8 mouse cellular contexts compared by ENCODE assay signal in genomic region chr9:41665000-41665685, GRCm38 (mm10).
A peak's percentile ranks its signal among the peaks of the same experiment; 100 is the strongest.
DNase-seq lines count a peak whose midpoint lies in the region; ATAC-seq and TF ChIP-seq lines count a peak whose summit lies in the region.

No protein-coding gene starts in this region.

- no peak overlapping the region for H3K4me2 ChIP-seq in forebrain, embryonic 14.5 days (ENCODE audit: low read length)
- no peak overlapping the region for H3K4me2 ChIP-seq in forebrain, embryonic 12.5 days
- no peak overlapping the region for H3K4me2 ChIP-seq in embryonic facial prominence, embryonic 15.5 days (replicated peaks)
- H3K4me2 ChIP-seq in hindbrain, postnatal 0 days (ENCODE audit: low read depth, low read length), result peak overlapping the region; percentile 13; the same call in 1 of the 2 replicates
- H3K4me2 ChIP-seq in stomach, embryonic 15.5 days, result no peak overlapping the region

- TF ChIP-seq CTCF in hindbrain, postnatal 0 days (IDR thresholded peaks at IDR 0.05; ENCODE audit: low read depth), result no peak

- H3K4me3 ChIP-seq in forebrain, embryonic 14.5 days (ENCODE audit: low read depth, low read length), result no peak overlapping the region
- H3K4me3 ChIP-seq in forebrain, embryonic 12.5 days (replicated peaks), result no peak overlapping the region
- H3K4me3 ChIP-seq in embryonic facial prominence, embryonic 15.5 days (replicated peaks), result no peak overlapping the region
- H3K4me3 ChIP-seq in hindbrain, postnatal 0 days (ENCODE audit: low read length), result no peak overlapping the region
- no peak overlapping the region for H3K4me3 ChIP-seq in stomach, embryonic 15.5 days (replicated peaks)

- 62% methylated on average over 10 of the region's 10 CpGs for whole genome bisulfite sequencing in forebrain, embryonic 14.5 days
- 86% methylated on average over 10 of the region's 10 CpGs for WGBS in forebrain, embryonic 12.5 days
- WGBS in embryonic facial prominence, embryonic 15.5 days, result 54% methylated on average over 10 of the region's 10 CpGs
- 49% methylated on average over 10 of the region's 10 CpGs for WGBS in hindbrain, postnatal 0 days
- WGBS in stomach, embryonic 15.5 days, result 51% methylated on average over 10 of the region's 10 CpGs

- 0 out of 2 replicates have a peak, but pooled peaks cover 2% of the 10 kb centered on the region for H3K4me1 ChIP-seq in forebrain, embryonic 14.5 days (ENCODE audit: control insufficient read depth, insufficient read depth, low read length)
- H3K4me1 ChIP-seq in forebrain, embryonic 12.5 days, result no peaks in the 10 kb centered on the region
- peaks cover 10% of the 10 kb centered on the region for H3K4me1 ChIP-seq in embryonic facial prominence, embryonic 15.5 days
- H3K4me1 ChIP-seq in hindbrain, postnatal 0 days (ENCODE audit: insufficient read depth, low read length), result no peaks in the 10 kb centered on the region
- no peaks in the 10 kb centered on the region for H3K4me1 ChIP-seq in stomach, embryonic 15.5 days

- no peaks in the 10 kb centered on the region for H3K36me3 ChIP-seq in forebrain, embryonic 14.5 days (ENCODE audit: control insufficient read depth, insufficient read depth, low read length)
- no peaks in the 10 kb centered on the region for H3K36me3 ChIP-seq in forebrain, embryonic 12.5 days (replicated peaks)
- H3K36me3 ChIP-seq in embryonic facial prominence, embryonic 15.5 days, result no peaks in the 10 kb centered on the region
- H3K36me3 ChIP-seq in hindbrain, postnatal 0 days (ENCODE audit: insufficient read depth, low read length), result no peaks in the 10 kb centered on the region
- H3K36me3 ChIP-seq in stomach, embryonic 15.5 days, result no peaks in the 10 kb centered on the region

- intact Hi-C loops in left cerebral cortex, postnatal 14 days (cut with DNase I), result no loop called here

- peak; percentile 96 for DNase-seq in forebrain, embryonic 14.5 days (ENCODE audit: low spot score)
- peak; percentile 88 for DNase-seq in hindbrain, postnatal 0 days (ENCODE audit: low spot score)
- DNase-seq in left cerebral cortex, postnatal 14 days (ENCODE audit: low spot score in 2 of 2), result peak; percentile 58 to 77
- no peak for DNase-seq in T-cell, adult 2 months (ENCODE audit: low spot score)
- no peak for DNase-seq in natural killer cell, adult 2 months (ENCODE audit: low spot score in 2 of 2)

- H3K27me3 ChIP-seq in forebrain, embryonic 14.5 days (replicated peaks; ENCODE audit: control insufficient read depth, insufficient read depth, low read length), result no peaks in the 10 kb centered on the region
- no peaks in the 10 kb centered on the region for H3K27me3 ChIP-seq in forebrain, embryonic 12.5 days
- no peaks in the 10 kb centered on the region for H3K27me3 ChIP-seq in embryonic facial prominence, embryonic 15.5 days
- H3K27me3 ChIP-seq in hindbrain, postnatal 0 days (ENCODE audit: insufficient read depth, low read length), result no peaks in the 10 kb centered on the region
- H3K27me3 ChIP-seq in stomach, embryonic 15.5 days (replicated peaks), result no peaks in the 10 kb centered on the region

- H3K9ac ChIP-seq in forebrain, embryonic 14.5 days (ENCODE audit: low read length), result no peak overlapping the region
- no peak overlapping the region for H3K9ac ChIP-seq in forebrain, embryonic 12.5 days
- no peak overlapping the region for H3K9ac ChIP-seq in embryonic facial prominence, embryonic 15.5 days
- H3K9ac ChIP-seq in hindbrain, postnatal 0 days (replicated peaks; ENCODE audit: low read length), result no peak overlapping the region
- H3K9ac ChIP-seq in stomach, embryonic 15.5 days, result no peak overlapping the region

- peak overlapping the region; percentile 45 for H3K27ac ChIP-seq in forebrain, embryonic 14.5 days (ENCODE audit: low read depth, low read length)
- no peak overlapping the region for H3K27ac ChIP-seq in forebrain, embryonic 12.5 days
- H3K27ac ChIP-seq in embryonic facial prominence, embryonic 15.5 days (replicated peaks), result peak overlapping the region; percentile 35
- 0 out of 2 replicates have a peak overlapping the region, but pooled peaks have one; percentile 27 for H3K27ac ChIP-seq in hindbrain, postnatal 0 days
- H3K27ac ChIP-seq in stomach, embryonic 15.5 days, result peak overlapping the region; percentile 60

- ATAC-seq in forebrain, embryonic 14.5 days, result peak; percentile 95
- ATAC-seq in forebrain, embryonic 12.5 days (ENCODE audit: low FRiP score), result no peak
- no peak; the same call in 1 of the 2 replicates for ATAC-seq in embryonic facial prominence, embryonic 15.5 days (ENCODE audit: insufficient number of reproducible peaks, low FRiP score, low TSS enrichment, low read depth)
- peak; percentile 79 for ATAC-seq in hindbrain, postnatal 0 days
- ATAC-seq in stomach, embryonic 15.5 days (ENCODE audit: insufficient read depth, low FRiP score, low read depth), result peak; percentile 60; the same call in 1 of the 2 replicates

- H3K9me3 ChIP-seq in forebrain, embryonic 14.5 days (replicated peaks; ENCODE audit: control insufficient read depth, low read length), result no peaks in the 10 kb centered on the region
- H3K9me3 ChIP-seq in forebrain, embryonic 12.5 days, result no peaks in the 10 kb centered on the region
- H3K9me3 ChIP-seq in embryonic facial prominence, embryonic 15.5 days (replicated peaks), result no peaks in the 10 kb centered on the region
- no peaks in the 10 kb centered on the region for H3K9me3 ChIP-seq in hindbrain, postnatal 0 days (ENCODE audit: low read length)
- H3K9me3 ChIP-seq in stomach, embryonic 15.5 days, result no peaks in the 10 kb centered on the region

Comparison
In these comparisons a context has a peak if more than half of its experiments do, and no peak if none do; other contexts are left out.
1. ATAC-seq: peak in forebrain, embryonic 14.5 days (single experiment), hindbrain, postnatal 0 days (single experiment) and stomach, embryonic 15.5 days (single experiment); none in forebrain, embryonic 12.5 days (single experiment) and embryonic facial prominence, embryonic 15.5 days (single experiment).
2. DNase-seq: peak in forebrain, embryonic 14.5 days (single experiment), hindbrain, postnatal 0 days (single experiment) and left cerebral cortex, postnatal 14 days (2 of 2); none in T-cell, adult 2 months (single experiment) and natural killer cell, adult 2 months (0 of 2).